Mouse (Mus musculus): ENCODE measurements at regions not wholly inside any gene's neighbourhood (a gene's known extent, or its start where the extent isn't known, plus 50 kb on each side); places are given as distances from the start of the nearest gene placed in this dataset.
A peak's percentile ranks its signal among the peaks of the same experiment; 100 is the strongest.

DNA sequence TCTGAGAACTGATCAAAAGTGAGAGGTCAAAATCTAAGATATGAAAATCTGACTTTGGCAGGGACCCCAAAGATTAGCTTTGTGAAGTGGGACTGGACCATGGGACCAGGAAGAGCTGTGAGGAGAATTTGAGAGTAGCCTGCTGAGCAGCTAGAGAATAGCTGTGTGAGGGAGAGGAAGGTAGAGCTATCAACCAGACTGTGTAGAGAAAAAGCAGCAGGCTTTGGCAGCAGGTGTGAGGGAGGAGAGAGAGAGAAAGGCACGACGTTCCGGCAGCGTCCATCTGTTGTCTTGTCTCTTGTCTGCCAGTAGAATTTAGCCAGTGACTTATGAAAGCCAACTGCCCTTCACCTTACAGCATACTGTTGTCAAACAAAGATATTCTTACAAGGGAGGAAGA lies 412.1 kb downstream of the Slitrk2 start:
- no peak for DNase-seq (ENCODE audit: extremely low spot score, low read depth, low spot score)

DNA sequence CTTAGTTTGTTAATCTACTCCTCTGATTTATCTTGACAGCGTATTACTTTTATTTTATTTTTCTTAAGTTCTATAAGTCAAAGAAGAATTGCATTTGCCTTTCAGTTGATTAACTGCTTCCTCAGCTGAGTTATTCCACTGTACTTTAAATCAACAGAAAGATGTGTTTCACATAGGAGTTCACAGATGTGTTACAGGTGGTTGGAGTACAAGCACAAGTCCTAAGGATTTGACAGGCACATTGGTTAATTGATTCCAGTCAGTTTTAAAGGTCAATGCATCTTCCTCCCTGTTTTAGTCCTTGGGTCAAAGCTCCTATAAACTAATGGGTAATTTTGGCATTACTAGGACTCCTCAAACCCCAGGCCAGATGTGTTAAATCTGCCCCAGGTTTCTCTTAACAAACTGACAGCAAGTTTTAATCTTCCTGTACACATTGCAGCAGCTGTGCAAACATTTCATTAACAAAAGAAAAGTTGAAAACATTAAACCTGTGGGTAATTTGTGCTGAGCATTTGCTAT lies 413.5 kb downstream of the Slitrk2 start:
- peak; percentile 6 for DNase-seq (ENCODE audit: extremely low spot score, low read depth, low spot score)

DNA sequence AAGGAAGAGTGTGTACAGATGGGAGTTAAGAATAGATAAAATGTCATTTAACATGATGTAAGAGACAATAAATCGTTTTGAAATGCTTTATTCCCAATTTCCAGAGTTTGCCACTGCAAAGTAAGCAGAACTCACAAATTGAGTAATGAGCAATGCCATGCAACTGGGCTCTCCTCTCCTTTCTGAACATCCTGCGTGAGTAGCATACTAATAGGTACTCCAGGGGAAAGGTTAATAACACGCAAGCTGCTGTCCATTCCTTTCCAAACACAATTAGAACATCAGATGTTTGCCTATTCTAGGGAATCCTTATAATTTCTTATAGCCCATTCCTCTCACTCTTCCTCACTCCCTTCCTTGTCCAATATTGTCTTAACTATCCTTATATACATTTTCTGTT lies 443.3 kb downstream of the Slitrk2 start:
- no peak for DNase-seq (ENCODE audit: extremely low spot score, low read depth, low spot score)

All from hindlimb bud, embryonic 11.5 days (tissue).